30 mouse cellular contexts compared by ENCODE assay signal in genomic region chr1:189293679-189294406, GRCm38 (mm10).
DNase-seq lines count a peak whose midpoint lies in the region; ATAC-seq and TF ChIP-seq lines count a peak whose summit lies in the region.
"Had no signal": no experiment of that assay in that cellular context is flagged by ENCODE, and none has a peak within 500 bp of the region (broad histone marks: within the 10 kb centered on the region; RNA-seq: fewer than 3 reads in every experiment).

No protein-coding gene starts in this region.

- H3K4me3 ChIP-seq in embryonic facial prominence, embryonic 15.5 days (replicated peaks) = no peak overlapping the region
- no peak overlapping the region for H3K4me3 ChIP-seq in embryonic facial prominence, embryonic 10.5 days
- no peak overlapping the region for H3K4me3 ChIP-seq in lung, adult 2 months (replicated peaks; ENCODE audit: extremely low read depth, low read depth, low read length)
- no peak overlapping the region for H3K4me3 ChIP-seq in midbrain, embryonic 13.5 days (replicated peaks)
- H3K4me3 ChIP-seq: embryonic facial prominence, embryonic 12.5 days; erythroblast, embryonic 14.5 days; forebrain, embryonic 10.5 days; forebrain, embryonic 13.5 days; gastrocnemius, adult 2 months; heart, embryonic 12.5 days; heart, embryonic 15.5 days; hindbrain, embryonic 10.5 days; hindbrain, embryonic 13.5 days; intestine, embryonic 15.5 days had no signal

- ATAC-seq in embryonic facial prominence, embryonic 15.5 days (ENCODE audit: insufficient number of reproducible peaks, low FRiP score, low TSS enrichment, low read depth) = 0 out of 2 replicates have a peak, but pooled peaks have one; percentile 19
- ATAC-seq in midbrain, embryonic 13.5 days = no peak
- ATAC-seq: activated CD4-positive, CD25-positive, alpha-beta regulatory T cell, adult 4 months; CD4-positive, CD25-positive, alpha-beta regulatory T cell, adult 4 months; forebrain, embryonic 13.5 days; forebrain, embryonic 16.5 days; hindbrain, embryonic 16.5 days; intestine, embryonic 15.5 days had no signal

- no peaks in the 10 kb centered on the region for H3K9me3 ChIP-seq in embryonic facial prominence, embryonic 15.5 days (replicated peaks)
- H3K9me3 ChIP-seq in embryonic facial prominence, embryonic 10.5 days = no peaks in the 10 kb centered on the region
- H3K9me3 ChIP-seq in midbrain, embryonic 13.5 days = no peaks in the 10 kb centered on the region
- H3K9me3 ChIP-seq: embryonic facial prominence, embryonic 12.5 days; forebrain, embryonic 10.5 days; forebrain, embryonic 13.5 days; heart, embryonic 12.5 days; heart, embryonic 15.5 days; hindbrain, embryonic 10.5 days; hindbrain, embryonic 13.5 days; intestine, embryonic 15.5 days had no signal

- no peaks in the 10 kb centered on the region for H3K27me3 ChIP-seq in embryonic facial prominence, embryonic 15.5 days
- H3K27me3 ChIP-seq in embryonic facial prominence, embryonic 10.5 days (replicated peaks; ENCODE audit: low read depth, poor library complexity, severe bottlenecking) = no peaks in the 10 kb centered on the region
- H3K27me3 ChIP-seq in midbrain, embryonic 13.5 days = no peaks in the 10 kb centered on the region
- H3K27me3 ChIP-seq: embryonic facial prominence, embryonic 12.5 days; forebrain, embryonic 13.5 days; heart, embryonic 12.5 days; heart, embryonic 15.5 days; hindbrain, embryonic 13.5 days; intestine, embryonic 15.5 days had no signal

- DNase-seq in embryonic facial prominence, embryonic 10.5 days (ENCODE audit: low spot score) = no peak
- DNase-seq in adrenal gland, postnatal 10 days = peak; percentile 33
- DNase-seq in adrenal gland, postnatal 36 days = peak; percentile 53 to 57
- DNase-seq in lung, adult 2 months = no peak
- DNase-seq in embryo, embryonic 11 days = no peak
- DNase-seq: cerebellum, adult 11-12 months; cerebellum, adult 8-10 months; cerebellum, postnatal 36 days; gastrocnemius, adult 2 months; gastrocnemius, postnatal 14 days; heart, adult 18-20 months; heart, postnatal 10 days; heart, postnatal 36 days; kidney, adult 11 months; kidney, adult 8-10 months had no signal

- TF ChIP-seq CTCF in lung, adult 2 months (IDR thresholded peaks at IDR 0.05; ENCODE audit: insufficient read depth, low read length) = no peak

- H3K4me1 ChIP-seq in embryonic facial prominence, embryonic 15.5 days = no peaks in the 10 kb centered on the region
- H3K4me1 ChIP-seq in embryonic facial prominence, embryonic 10.5 days = peaks cover 7% of the 10 kb centered on the region; the same call in 1 of the 2 replicates
- no peaks in the 10 kb centered on the region for H3K4me1 ChIP-seq in lung, adult 2 months (ENCODE audit: control insufficient read depth, insufficient read depth, low read length)
- H3K4me1 ChIP-seq in midbrain, embryonic 13.5 days (replicated peaks) = 0 out of 2 replicates have a peak, but pooled peaks cover 4% of the 10 kb centered on the region
- H3K4me1 ChIP-seq: embryonic facial prominence, embryonic 12.5 days; forebrain, embryonic 13.5 days; heart, embryonic 12.5 days; heart, embryonic 15.5 days; intestine, embryonic 15.5 days had no signal

- no peak overlapping the region for H3K27ac ChIP-seq in embryonic facial prominence, embryonic 15.5 days (replicated peaks)
- H3K27ac ChIP-seq in embryonic facial prominence, embryonic 10.5 days (replicated peaks) = no peak overlapping the region
- H3K27ac ChIP-seq in midbrain, embryonic 13.5 days = no peak overlapping the region
- H3K27ac ChIP-seq: embryonic facial prominence, embryonic 12.5 days; forebrain, embryonic 10.5 days; forebrain, embryonic 13.5 days; gastrocnemius, adult 2 months; heart, embryonic 15.5 days; hindbrain, embryonic 10.5 days; hindbrain, embryonic 13.5 days; intestine, embryonic 15.5 days had no signal

- no peak for TF ChIP-seq POLR2A in lung, adult 2 months (IDR thresholded peaks at IDR 0.05; ENCODE audit: borderline replicate concordance, extremely low read depth, low read depth, low read length)

- H3K9ac ChIP-seq in embryonic facial prominence, embryonic 15.5 days = no peak overlapping the region
- no peak overlapping the region for H3K9ac ChIP-seq in midbrain, embryonic 13.5 days (replicated peaks)
- H3K9ac ChIP-seq: embryonic facial prominence, embryonic 12.5 days; forebrain, embryonic 13.5 days; heart, embryonic 12.5 days; heart, embryonic 15.5 days; hindbrain, embryonic 13.5 days; intestine, embryonic 15.5 days had no signal

- 79% methylated on average over 12 of the region's 12 CpGs for WGBS in embryonic facial prominence, embryonic 15.5 days
- 88% methylated on average over 12 of the region's 12 CpGs for WGBS in embryonic facial prominence, embryonic 10.5 days
- 83% methylated on average over 12 of the region's 12 CpGs for WGBS in lung, adult 2 months
- 94% methylated on average over 12 of the region's 12 CpGs for WGBS in midbrain, embryonic 13.5 days

- no peaks in the 10 kb centered on the region for H3K36me3 ChIP-seq in embryonic facial prominence, embryonic 15.5 days
- H3K36me3 ChIP-seq in embryonic facial prominence, embryonic 10.5 days (replicated peaks) = no peaks in the 10 kb centered on the region
- no peaks in the 10 kb centered on the region for H3K36me3 ChIP-seq in midbrain, embryonic 13.5 days
- H3K36me3 ChIP-seq: embryonic facial prominence, embryonic 12.5 days; forebrain, embryonic 10.5 days; heart, embryonic 12.5 days; heart, embryonic 15.5 days; hindbrain, embryonic 10.5 days; hindbrain, embryonic 13.5 days; intestine, embryonic 15.5 days had no signal

- H3K4me2 ChIP-seq in embryonic facial prominence, embryonic 15.5 days (replicated peaks) = no peak overlapping the region
- H3K4me2 ChIP-seq in midbrain, embryonic 13.5 days (replicated peaks) = no peak overlapping the region
- H3K4me2 ChIP-seq: embryonic facial prominence, embryonic 12.5 days; forebrain, embryonic 13.5 days; heart, embryonic 12.5 days; heart, embryonic 15.5 days; hindbrain, embryonic 13.5 days; intestine, embryonic 15.5 days had no signal

Comparison
In these comparisons a context has a peak if more than half of its experiments do, and no peak if none do; other contexts are left out.
1. DNase-seq: peak in adrenal gland, postnatal 10 days (single experiment) and adrenal gland, postnatal 36 days (2 of 2); none in embryonic facial prominence, embryonic 10.5 days (single experiment), lung, adult 2 months (single experiment) and embryo, embryonic 11 days (single experiment).